Mouse (Mus musculus) hindbrain, embryonic 10.5 days (tissue): ENCODE measurements at regions not wholly inside any gene's neighbourhood (a gene's known extent, or its start where the extent isn't known, plus 50 kb on each side); places are given as distances from the start of the nearest gene placed in this dataset.

Experiments
- DNase-seq: peaks from one replicate; pipeline ENCODE4 v3.0.0-alpha.2; 2017; ENCODE audit warnings: low spot score
- H3K27ac ChIP-seq: fragments of 300-500 bp; sonication (generic); 2 replicates; pipeline ENCODE4 v1.5.1; 2016; ENCODE audit warnings: mild to moderate bottlenecking, moderate library complexity
- H3K27me3 ChIP-seq: fragments of 300-500 bp; sonication (generic); 2 replicates; pipeline ENCODE4 v1.6.1; 2016; ENCODE audit warnings: mild to moderate bottlenecking; ENCODE audit not compliant: poor library complexity, insufficient read depth, severe bottlenecking
- H3K36me3 ChIP-seq: fragments of 300-500 bp; sonication (generic); 2 replicates; pipeline ENCODE4 v1.6.1; 2016; ENCODE audit warnings: mild to moderate bottlenecking, moderate library complexity
- H3K4me1 ChIP-seq: fragments of 300-500 bp; sonication (generic); replicated peaks from 2 replicates; pipeline ENCODE4 v1.6.1; 2016; ENCODE audit warnings: mild to moderate bottlenecking
- H3K4me3 ChIP-seq: fragments of 300-500 bp; sonication (generic); 2 replicates; pipeline ENCODE4 v1.5.1; 2016; ENCODE audit warnings: mild to moderate bottlenecking, moderate library complexity
- H3K9me3 ChIP-seq: fragments of 300-500 bp; sonication (generic); 2 replicates; pipeline ENCODE4 v1.6.1; 2016; ENCODE audit warnings: mild to moderate bottlenecking, moderate library complexity
- WGBS: fragments of 180-500 bp; shearing (Covaris S2); methylation state at CpG from one replicate; pipeline ENCODE4 v1.1.7; 2016; 5-methylcytosine and 5-hydroxymethylcytosine counted together

DNA sequence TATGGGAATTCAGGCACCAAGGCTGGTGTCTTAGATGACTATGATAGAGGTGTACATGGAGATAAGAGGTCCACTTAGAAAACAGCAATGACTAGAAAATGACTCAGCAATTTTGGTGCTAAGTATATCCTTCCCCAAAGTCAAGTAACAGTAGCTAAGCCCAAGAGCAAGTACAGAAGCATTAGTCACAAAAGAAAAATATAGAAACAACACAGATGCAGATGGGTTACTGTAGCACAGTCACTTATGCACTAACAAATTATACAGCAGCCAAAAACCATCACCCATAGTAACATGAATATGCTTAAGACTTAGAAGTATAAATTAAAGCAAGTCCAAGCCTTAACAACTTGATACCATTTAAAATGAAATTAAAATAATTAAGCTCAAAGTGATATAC is 378.5 kb upstream of the Meis2 start:
- H3K4me3 ChIP-seq = no peak overlapping the region
- no peaks in the 10 kb centered on the region for H3K36me3 ChIP-seq
- H3K27me3 ChIP-seq = no peaks in the 10 kb centered on the region
- no peaks in the 10 kb centered on the region for H3K9me3 ChIP-seq
- DNase-seq = no peak
- H3K27ac ChIP-seq = no peak overlapping the region
- H3K4me1 ChIP-seq = 0 out of 2 replicates have a peak, but pooled peaks cover 6% of the 10 kb centered on the region

DNA sequence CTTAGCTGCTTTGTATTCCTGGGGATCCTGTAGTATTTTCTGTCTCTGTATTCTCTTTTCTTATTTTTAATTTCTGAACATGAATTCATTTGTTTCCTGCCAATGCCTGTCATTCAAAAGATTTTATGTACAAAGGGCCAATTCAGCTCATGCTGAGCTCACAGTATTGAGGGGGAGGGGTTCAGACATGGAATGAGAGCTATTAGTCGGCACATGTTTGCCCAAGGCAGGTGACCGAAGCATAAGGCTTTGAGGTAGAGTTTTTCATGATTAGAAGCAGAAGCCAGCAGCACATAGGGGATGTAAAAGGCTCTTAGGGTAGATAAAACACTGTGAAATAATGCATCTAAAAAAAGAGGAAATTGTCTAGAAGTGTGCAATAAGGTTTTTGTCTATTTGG is 374.6 kb upstream of the Meis2 start:
- WGBS = 38% methylated on average over 2 of the region's 2 CpGs
- Histone ChIP-seq H3K9me3 (no peaks in the 10 kb centered on the region), H3K4me3 (no peak overlapping the region), H3K4me1 (0 out of 2 replicates have a peak, but pooled peaks cover 6% of the 10 kb centered on the region), H3K27ac (no peak overlapping the region), H3K36me3 (no peaks in the 10 kb centered on the region), H3K27me3 (no peaks in the 10 kb centered on the region)
- DNase-seq = no peak

DNA sequence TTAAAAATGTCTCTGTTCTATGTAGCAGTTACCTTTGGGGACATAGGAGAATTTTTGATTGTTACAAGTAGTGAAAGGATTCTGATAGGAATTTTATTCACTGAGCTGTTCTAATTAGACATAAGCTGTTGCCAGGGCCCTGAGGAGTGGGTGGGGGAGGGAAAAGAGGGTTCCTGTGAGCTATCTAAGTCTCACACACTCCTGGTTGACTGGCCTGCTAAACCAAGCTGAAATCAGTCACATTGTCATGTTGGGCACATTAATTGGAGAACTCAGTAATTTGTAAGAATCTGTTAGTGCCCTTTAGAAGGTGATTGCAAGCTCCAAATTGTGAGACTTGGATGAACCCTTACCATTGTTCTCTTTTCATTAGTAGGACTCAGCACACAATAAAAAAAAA is 367.8 kb upstream of the Meis2 start:
- Histone ChIP-seq H3K27ac (no peak overlapping the region), H3K27me3 (no peaks in the 10 kb centered on the region), H3K9me3 (no peaks in the 10 kb centered on the region), H3K4me1 (no peaks in the 10 kb centered on the region), H3K4me3 (no peak overlapping the region), H3K36me3 (no peaks in the 10 kb centered on the region)
- no peak for DNase-seq

DNA sequence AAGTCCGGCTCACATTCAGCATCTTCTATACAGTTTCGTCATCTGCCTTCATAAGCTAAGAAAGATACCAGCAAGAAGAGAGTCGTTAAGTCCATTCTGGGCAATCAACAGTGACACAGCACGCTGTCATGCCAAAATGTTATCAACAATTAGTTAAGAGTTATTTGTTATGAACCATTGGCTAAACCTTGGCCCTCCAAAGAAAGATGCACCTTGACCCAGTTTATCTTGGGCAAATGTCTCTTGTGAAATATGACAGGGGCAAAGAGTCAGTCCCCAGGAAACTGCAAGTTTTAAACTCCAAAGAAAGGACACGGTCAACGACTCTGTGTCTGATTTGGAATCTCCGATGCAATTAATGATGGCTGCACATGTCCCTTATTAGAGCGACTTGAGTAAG is 358.5 kb upstream of the Meis2 start:
- H3K9me3 ChIP-seq = no peaks in the 10 kb centered on the region
- no peak overlapping the region for H3K4me3 ChIP-seq
- no peaks in the 10 kb centered on the region for H3K36me3 ChIP-seq
- no peaks in the 10 kb centered on the region for H3K27me3 ChIP-seq
- no peaks in the 10 kb centered on the region for H3K4me1 ChIP-seq
- WGBS = 93% methylated on average over 8 of the region's 8 CpGs
- H3K27ac ChIP-seq = no peak overlapping the region
- DNase-seq = no peak

DNA sequence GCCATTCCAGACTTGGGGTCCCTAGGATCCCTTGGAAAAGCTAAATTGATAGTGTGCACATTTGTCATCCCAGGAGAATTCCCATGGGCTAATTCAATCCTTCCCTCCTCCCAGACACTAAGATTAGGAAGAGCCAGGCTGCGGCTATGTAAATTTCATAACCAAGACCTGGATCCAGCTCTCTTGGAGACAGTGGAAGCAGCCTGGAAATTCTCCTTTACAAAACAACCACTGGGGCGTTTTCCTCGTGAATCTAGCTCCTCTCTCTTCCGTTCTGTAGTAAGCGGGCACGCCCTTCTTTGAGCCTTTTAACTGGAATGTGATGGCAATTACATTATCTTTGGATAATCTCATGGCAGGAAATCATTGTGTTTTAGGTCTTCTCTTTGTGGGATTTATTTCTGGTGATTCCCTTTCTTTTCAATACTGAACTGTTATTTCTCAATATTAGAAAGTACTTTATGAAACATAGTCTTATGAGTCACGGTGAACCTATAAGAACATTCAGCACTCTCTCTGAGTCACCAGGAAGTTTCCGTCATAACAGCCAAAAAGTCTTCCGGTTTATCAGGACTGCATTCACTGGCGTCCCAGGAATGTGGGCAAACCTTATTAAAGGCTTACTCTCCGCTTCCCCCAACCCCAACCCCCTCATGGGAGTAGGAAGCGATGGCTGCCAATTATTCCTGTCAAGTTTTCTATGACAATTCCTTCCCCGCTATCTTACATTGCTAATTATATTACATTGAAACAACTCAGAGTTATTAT is 352.0 kb upstream of the Meis2 start:
- Histone ChIP-seq H3K9me3 (no peaks in the 10 kb centered on the region), H3K27ac (no peak overlapping the region), H3K4me1 (no peaks in the 10 kb centered on the region), H3K36me3 (no peaks in the 10 kb centered on the region), H3K4me3 (no peak overlapping the region), H3K27me3 (no peaks in the 10 kb centered on the region)
- DNase-seq = no peak
- WGBS = 79% methylated on average over 13 of the region's 13 CpGs

DNA sequence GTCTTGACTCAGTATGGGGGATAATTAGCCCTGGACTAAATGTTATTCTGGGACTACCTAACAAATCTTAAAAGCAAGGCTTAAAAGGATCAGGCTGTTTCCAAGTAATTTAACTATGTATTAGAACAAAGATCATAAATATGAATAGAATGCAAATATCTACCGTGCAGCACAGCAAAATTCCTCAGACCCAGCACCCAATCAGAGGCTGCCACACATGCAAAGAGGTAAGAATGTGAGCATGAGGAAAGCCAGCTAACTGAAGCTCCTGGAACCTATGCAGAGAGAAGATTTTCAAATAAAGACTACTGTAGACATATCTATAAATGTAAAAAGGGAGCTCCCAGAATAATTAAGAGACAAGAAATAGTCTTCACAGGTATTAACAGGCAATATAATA is 350.1 kb upstream of the Meis2 start:
- Histone ChIP-seq H3K36me3 (no peaks in the 10 kb centered on the region), H3K9me3 (no peaks in the 10 kb centered on the region), H3K4me1 (no peaks in the 10 kb centered on the region), H3K27ac (no peak overlapping the region), H3K27me3 (no peaks in the 10 kb centered on the region), H3K4me3 (no peak overlapping the region)
- DNase-seq = no peak
- WGBS = 80% methylated on average over 1 of the region's 1 CpGs

DNA sequence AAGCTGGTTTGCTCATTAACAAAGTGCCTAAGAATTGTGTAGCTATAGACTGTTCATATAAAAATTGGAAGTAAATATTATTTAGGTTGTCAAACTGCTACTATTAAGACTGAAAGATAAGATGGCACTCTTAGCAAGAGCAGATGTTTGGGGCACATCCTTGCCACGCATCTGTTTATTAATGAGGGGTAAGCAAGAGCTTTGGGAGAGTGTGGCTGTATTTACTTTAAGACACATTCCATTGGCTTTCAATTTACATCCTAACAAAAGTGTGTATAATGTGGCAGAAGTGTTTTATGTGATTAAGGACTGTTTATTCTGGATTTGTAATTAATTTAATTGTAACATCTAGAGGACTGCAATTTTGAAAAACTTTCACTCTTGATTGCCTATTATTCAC is 336.5 kb upstream of the Meis2 start:
- Histone ChIP-seq H3K4me1 (no peaks in the 10 kb centered on the region), H3K9me3 (no peaks in the 10 kb centered on the region), H3K27me3 (no peaks in the 10 kb centered on the region), H3K27ac (no peak overlapping the region), H3K4me3 (no peak overlapping the region), H3K36me3 (no peaks in the 10 kb centered on the region)
- 84% methylated on average over 1 of the region's 1 CpGs for WGBS
- no peak for DNase-seq

DNA sequence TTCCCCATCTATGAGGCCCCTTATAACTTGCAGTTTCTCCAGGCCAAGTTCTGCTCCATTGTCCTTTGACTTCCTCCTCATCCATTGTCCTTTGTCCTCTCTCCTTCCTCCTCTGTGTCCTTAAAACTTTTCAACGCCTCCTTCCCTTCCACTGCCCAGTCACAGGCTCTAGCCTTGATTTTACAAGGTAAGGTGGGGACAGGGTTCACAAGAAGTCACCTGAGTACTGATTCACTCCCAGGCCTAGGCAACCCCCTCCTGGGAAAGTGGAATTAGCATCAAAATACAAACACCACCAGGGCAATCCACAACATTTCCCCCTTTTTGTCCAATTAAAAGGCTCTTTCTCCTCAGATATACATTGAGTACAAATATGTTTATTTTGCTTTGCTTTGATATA is 334.3 kb upstream of the Meis2 start:
- WGBS = 66% methylated on average over 1 of the region's 1 CpGs
- Histone ChIP-seq H3K4me1 (no peaks in the 10 kb centered on the region), H3K27me3 (no peaks in the 10 kb centered on the region), H3K36me3 (no peaks in the 10 kb centered on the region), H3K9me3 (no peaks in the 10 kb centered on the region), H3K27ac (no peak overlapping the region), H3K4me3 (no peak overlapping the region)
- DNase-seq = no peak

DNA sequence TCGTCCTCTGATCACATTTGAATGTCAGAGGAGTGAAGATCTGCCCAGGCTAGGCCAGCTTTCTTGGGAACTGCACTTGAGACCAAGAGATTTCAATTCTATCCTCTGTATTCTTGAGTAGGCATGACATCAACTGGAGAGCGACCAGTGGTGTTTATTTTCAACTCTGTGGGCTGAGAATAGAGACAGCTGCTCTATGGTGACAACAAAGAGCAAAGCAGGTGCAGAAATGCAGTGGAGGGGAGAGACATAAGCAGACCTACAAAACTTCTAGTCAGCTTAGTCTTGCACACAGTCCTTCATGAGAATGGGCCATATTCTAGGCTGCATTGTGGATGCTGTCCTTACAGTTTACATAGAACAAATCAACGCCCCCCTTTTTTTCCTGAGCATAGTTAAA is 303.2 kb upstream of the Meis2 start:
- Histone ChIP-seq H3K9me3 (no peaks in the 10 kb centered on the region), H3K4me1 (no peaks in the 10 kb centered on the region), H3K27ac (no peak overlapping the region), H3K36me3 (no peaks in the 10 kb centered on the region), H3K27me3 (no peaks in the 10 kb centered on the region), H3K4me3 (no peak overlapping the region)
- DNase-seq = no peak
- 86% methylated on average over 3 of the region's 3 CpGs for WGBS

DNA sequence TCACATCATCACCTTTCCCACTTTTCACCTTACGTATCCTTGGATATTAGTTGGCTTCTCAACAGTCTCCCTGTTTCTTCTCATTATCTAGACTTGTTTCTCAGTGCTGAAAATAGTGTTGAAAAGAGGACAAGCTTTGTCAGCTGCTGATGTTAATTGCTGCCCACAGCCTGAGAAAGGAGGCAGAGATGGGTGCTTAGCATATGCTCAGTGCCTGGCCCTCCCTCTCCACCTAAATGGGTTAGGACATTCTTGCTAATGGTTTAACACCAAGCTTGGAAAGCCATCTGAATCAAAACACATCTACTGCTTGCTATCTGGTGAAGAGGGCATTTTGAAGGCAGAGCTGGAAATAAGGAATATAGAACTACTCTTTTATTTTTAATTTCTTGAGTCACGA is 298.5 kb upstream of the Meis2 start:
- Histone ChIP-seq H3K9me3 (no peaks in the 10 kb centered on the region), H3K4me3 (no peak overlapping the region), H3K36me3 (no peaks in the 10 kb centered on the region), H3K27me3 (no peaks in the 10 kb centered on the region), H3K4me1 (no peaks in the 10 kb centered on the region), H3K27ac (no peak overlapping the region)
- no peak for DNase-seq
- 88% methylated on average over 2 of the region's 2 CpGs for WGBS

DNA sequence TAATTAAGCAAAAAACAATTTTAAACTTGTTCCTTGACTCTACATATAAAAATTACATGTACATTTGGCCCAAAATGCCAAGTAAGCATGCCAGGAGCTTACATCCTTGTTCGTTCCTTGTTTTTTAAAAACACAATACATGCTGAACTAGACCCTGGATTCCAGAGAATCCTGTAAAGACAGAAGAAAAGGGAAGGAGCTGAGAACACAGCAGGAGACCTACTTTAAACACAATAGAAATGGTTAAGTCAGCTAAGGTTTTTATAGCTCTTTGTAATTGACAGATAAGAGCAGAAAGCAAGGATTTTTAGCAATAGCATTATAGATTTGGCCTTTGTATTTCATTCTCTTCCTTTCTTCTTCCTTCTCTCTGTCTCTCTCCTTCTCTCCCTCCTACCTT is 292.5 kb upstream of the Meis2 start:
- Histone ChIP-seq H3K36me3 (no peaks in the 10 kb centered on the region), H3K4me1 (no peaks in the 10 kb centered on the region), H3K9me3 (no peaks in the 10 kb centered on the region), H3K27me3 (no peaks in the 10 kb centered on the region), H3K27ac (no peak overlapping the region), H3K4me3 (no peak overlapping the region)
- DNase-seq = no peak
- 22% methylated on average over 1 of the region's 1 CpGs for WGBS

DNA sequence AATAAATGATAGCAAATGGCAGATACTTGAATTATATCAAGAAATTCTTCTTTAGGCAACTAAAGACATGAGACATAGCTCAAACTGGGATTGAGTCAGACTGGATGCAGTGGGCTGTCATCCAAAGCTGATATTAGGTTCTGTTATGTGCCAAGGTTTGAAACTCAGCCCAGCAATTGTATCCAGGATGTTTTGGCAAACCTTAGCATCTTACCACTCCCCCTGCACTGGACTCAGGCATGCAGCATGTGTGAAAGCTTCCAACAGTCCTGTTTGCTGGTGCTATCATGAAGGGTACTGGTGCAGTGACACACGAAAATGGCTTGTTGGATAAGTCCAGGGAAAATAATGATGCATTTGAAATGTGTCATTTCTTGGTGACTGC is 282.9 kb upstream of the Meis2 start:
- Histone ChIP-seq H3K4me1 (peaks cover 6% of the 10 kb centered on the region), H3K4me3 (no peak overlapping the region), H3K9me3 (no peaks in the 10 kb centered on the region), H3K27me3 (no peaks in the 10 kb centered on the region), H3K27ac (no peak overlapping the region), H3K36me3 (no peaks in the 10 kb centered on the region)
- WGBS = 84% methylated on average over 1 of the region's 1 CpGs
- no peak for DNase-seq

DNA sequence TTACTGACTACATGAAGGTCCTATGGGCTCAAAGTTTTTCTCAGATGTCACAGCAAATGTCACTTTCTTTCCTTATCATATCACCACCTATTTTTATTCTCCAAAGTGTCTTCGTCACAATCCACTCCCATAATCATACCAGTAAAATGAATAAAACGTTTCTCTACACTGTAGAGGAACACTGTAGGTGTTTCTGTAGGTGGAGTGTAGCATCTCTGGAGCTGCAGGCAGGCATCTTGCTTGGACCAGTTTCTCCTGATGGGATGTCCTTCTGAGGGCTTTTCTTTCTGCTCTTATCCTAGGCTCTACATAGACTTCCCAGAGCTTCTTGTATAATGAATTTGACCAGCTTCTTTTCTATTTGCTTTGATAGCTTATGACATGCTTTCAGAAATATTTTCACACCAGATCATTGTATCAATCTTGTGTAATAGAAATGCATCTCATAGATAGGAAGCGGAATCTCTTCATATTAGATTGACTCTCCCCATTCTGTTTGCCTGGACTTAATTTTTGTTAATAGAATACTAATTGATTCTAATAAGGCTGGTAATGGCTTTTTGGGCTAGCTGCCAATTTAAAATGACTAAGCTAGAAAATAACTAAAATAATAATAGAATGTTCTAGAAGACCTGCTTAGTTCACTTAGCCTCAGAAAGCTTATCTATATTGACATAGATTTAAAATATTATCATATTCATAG is 282.3 kb upstream of the Meis2 start:
- H3K36me3 ChIP-seq = no peaks in the 10 kb centered on the region
- H3K9me3 ChIP-seq = no peaks in the 10 kb centered on the region
- H3K4me1 ChIP-seq = peaks cover 6% of the 10 kb centered on the region
- no peak overlapping the region for H3K4me3 ChIP-seq
- no peak for DNase-seq
- 87% methylated on average over 3 of the region's 3 CpGs for WGBS
- no peak overlapping the region for H3K27ac ChIP-seq
- H3K27me3 ChIP-seq = no peaks in the 10 kb centered on the region

DNA sequence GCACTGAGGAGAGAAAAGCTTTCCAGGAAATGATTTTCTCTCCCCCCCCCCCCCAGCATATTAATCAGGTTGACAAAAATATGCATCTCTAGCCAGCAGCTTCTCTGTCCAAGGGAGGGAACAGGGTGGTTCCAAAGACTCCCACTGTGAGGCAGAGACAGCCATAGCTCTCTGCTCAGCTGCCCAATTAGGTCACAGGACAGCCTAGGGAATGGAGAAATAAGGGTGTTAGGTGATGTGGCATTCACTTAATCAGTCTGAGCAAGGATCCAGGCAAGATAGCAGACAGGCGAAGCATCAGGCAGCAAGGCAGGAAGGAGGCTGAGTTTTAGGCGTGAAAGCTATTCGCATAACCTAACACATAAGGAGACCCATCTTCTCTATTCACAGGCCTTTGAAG is 266.2 kb upstream of the Meis2 start:
- Histone ChIP-seq H3K27ac (no peak overlapping the region), H3K36me3 (no peaks in the 10 kb centered on the region), H3K27me3 (no peaks in the 10 kb centered on the region), H3K4me3 (no peak overlapping the region), H3K9me3 (no peaks in the 10 kb centered on the region), H3K4me1 (no peaks in the 10 kb centered on the region)
- no peak for DNase-seq
- WGBS = 92% methylated on average over 3 of the region's 3 CpGs
